Mouse (Mus musculus) cerebellum, adult 2 months (tissue): Measurements from ENCODE around the gene Gm20547. TPM values are rescaled to one million over a fixed set of nuclear protein-coding genes. Genes with fewer than 3 reads are reported as not detected.

Experiments
- DNase-seq, 2 experiments: peaks; one replicate each; pipeline ENCODE4 v3.0.0; 2021
- H3K27ac ChIP-seq: fragments of 200-500 bp; 2 replicates; pipeline ENCODE4 v1.5.1; 2012; ENCODE audit warnings: low read length, control low read depth, inconsistent platforms; ENCODE audit not compliant: insufficient read depth
- H3K27me3 ChIP-seq: fragments of 200-500 bp; 2 replicates; pipeline ENCODE4 v1.6.1; 2012; ENCODE audit warnings: inconsistent platforms, mild to moderate bottlenecking, low read length, moderate library complexity; ENCODE audit not compliant: control insufficient read depth, insufficient read depth
- H3K4me1 ChIP-seq: fragments of 200-500 bp; 2 replicates; pipeline ENCODE4 v1.6.1; 2011; ENCODE audit warnings: low read length; ENCODE audit not compliant: control insufficient read depth, insufficient read depth
- H3K4me3 ChIP-seq: fragments of 200-500 bp; replicated peaks from 2 replicates; pipeline ENCODE3; 2011; ENCODE audit warnings: mild to moderate bottlenecking, low read depth, low read length, control low read depth; ENCODE audit not compliant: insufficient read depth
- CTCF ChIP-seq: fragments of 200-500 bp; IDR thresholded peaks from 2 replicates; pipeline ENCODE4 v1.5.1; 2011; ENCODE audit warnings: low read depth, mild to moderate bottlenecking, control low read depth, low read length, moderate library complexity, borderline replicate concordance; ENCODE audit not compliant: insufficient read depth
- POLR2A ChIP-seq: fragments of 200-500 bp; IDR thresholded peaks from 2 replicates; pipeline ENCODE4 v1.6.1; 2011; ENCODE audit warnings: low read length, control low read depth, borderline replicate concordance; ENCODE audit not compliant: insufficient read depth
- WGBS: fragments of 180-500 bp; shearing (Covaris S2); methylation state at CpG from one replicate; pipeline ENCODE4 v1.1.7; 2018; 5-methylcytosine and 5-hydroxymethylcytosine counted together
- polyA plus RNA-seq: library from polyadenylated mRNA; depleted of rRNA; stranded (reverse); fragments of >200 nt; gene quantifications from 2 replicates; pipeline ENCODE4 v1.2.3, GENCODE M21; 2012

The Gm20547 gene
- polyA plus RNA-seq, 1 experiment = 0.08 TPM

- TF ChIP-seq CTCF = no peak
- no peak for TF ChIP-seq POLR2A
- DNase-seq = no peak
- no peaks in the 10 kb centered on the region for H3K27me3 ChIP-seq
- no peaks in the 10 kb centered on the region for H3K4me1 ChIP-seq
- no peak overlapping the region for H3K27ac ChIP-seq
- H3K4me3 ChIP-seq = no peak overlapping the region
Observed at GRCm38 (mm10) chr17:34881166-34881565, 676 bp downstream of the Gm20547 start.

- TF ChIP-seq CTCF (no peak), POLR2A (no peak)
- Histone ChIP-seq H3K4me1 (no peaks in the 10 kb centered on the region), H3K4me3 (no peak within 1 kb of the TSS), H3K27ac (no peak within 1 kb of the TSS), H3K27me3 (no peaks in the 10 kb centered on the region)
- no peak for DNase-seq
- 62% methylated on average over 11 of the region's 11 CpGs for WGBS
Observed at GRCm38 (mm10) chr17:34879336-34879879, 2.4 kb downstream of the Gm20547 start, which contains the start of gene Zbtb12. Zbtb12 (plus strand) TSS chr17:34879483.

DNA sequence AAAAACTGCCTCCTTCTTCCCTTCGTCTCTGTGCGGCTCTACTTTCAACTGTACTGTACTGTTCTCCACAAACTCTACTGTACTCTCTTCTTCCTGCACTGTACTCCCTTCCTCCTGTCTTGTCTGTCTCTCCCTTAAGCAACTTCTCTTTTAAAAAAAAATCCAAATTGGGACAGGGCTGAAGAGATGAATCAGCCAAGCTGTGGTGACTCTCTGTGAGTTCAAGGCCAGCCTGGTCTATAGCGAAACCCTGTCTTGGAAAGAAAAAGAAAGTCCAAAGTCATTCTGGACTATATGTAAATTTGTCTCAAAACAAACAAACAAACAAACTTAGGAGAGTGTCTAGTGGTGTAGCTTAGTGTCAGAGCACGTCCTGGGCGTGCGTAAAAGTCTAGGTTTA is 7.5 kb downstream of the Gm20547 start:
- Histone ChIP-seq H3K27ac (no peak overlapping the region), H3K4me3 (no peak overlapping the region), H3K4me1 (no peaks in the 10 kb centered on the region), H3K27me3 (no peaks in the 10 kb centered on the region)
- TF ChIP-seq POLR2A (no peak), CTCF (no peak)
- 89% methylated on average over 6 of the region's 6 CpGs for WGBS
- no peak for DNase-seq

DNA sequence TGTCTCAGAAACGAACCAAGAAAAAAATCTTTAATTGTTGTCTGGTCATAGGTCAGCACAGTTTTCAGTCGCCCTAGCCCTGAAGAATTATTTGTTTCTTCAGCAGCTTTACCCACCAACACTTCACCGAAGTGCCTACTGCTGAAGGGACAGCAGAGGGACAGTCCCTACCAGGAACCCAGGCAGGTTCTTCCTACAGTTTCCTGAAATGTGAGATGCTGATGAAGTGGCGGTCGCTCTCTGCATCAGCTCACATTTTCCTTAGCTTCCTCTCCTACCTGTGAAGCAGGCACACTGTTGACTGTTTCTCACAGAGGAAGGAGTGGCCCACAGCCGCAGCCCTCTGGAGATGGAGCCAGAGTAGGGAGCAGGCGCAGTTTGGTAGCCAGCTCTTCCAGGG is 15.9 kb downstream of the Gm20547 start:
- no peaks in the 10 kb centered on the region for H3K27me3 ChIP-seq
- no peak overlapping the region for H3K27ac ChIP-seq
- H3K4me3 ChIP-seq = no peak overlapping the region
- WGBS = 55% methylated on average over 7 of the region's 7 CpGs
- DNase-seq = no peak
- H3K4me1 ChIP-seq = no peaks in the 10 kb centered on the region
- TF ChIP-seq CTCF (no peak), POLR2A (no peak)

- no peaks in the 10 kb centered on the region for H3K4me1 ChIP-seq
- H3K4me3 ChIP-seq = no peak within 1 kb of the TSS
- no peak within 1 kb of the TSS for H3K27ac ChIP-seq
- 59% methylated on average over 8 of the region's 8 CpGs for WGBS
- TF ChIP-seq POLR2A (no peak), CTCF (no peak)
- H3K27me3 ChIP-seq = no peaks in the 10 kb centered on the region
- no peak for DNase-seq
Observed at GRCm38 (mm10) chr17:34862416-34863081, 19.3 kb downstream of the Gm20547 start, which contains the start of gene Cfb. Cfb (minus strand) TSS chr17:34862518.

DNA sequence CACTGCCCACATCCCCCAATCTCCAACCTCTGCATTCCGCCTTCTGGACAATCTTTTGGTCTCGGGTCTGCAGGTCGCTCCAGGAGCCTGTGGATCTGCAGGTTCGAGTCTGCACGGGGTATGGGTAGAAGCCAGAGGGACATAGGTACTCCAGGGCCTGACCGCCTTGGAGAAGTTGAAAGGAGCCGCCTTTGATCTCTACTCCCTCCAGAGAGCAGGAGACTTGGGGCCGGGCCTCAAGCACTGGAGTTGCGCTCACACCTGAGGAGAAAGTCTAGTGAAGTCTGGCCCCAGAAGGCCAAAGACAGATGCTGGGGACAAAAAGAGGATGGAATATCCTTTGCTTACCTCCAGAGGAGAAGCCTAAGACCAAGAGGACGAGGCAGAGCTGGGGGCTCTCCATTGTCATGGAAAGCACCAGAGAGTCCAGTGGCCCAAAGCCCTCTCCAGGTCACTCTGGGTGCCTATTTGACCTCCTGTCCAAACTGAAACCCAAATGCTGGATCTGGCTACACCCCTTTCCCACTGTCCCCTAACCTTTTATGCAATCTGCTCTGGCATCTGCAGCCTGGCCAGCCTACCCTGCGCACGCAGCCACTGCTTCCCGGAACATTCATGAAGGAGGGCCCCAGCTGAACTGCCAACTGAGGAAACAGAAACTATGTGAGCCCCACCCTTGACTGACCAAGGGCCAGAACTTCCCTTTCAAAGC is 20.0 kb downstream of the Gm20547 start:
- TF ChIP-seq CTCF (no peak), POLR2A (no peak)
- DNase-seq = no peak
- 66% methylated on average over 13 of the region's 13 CpGs for WGBS
- Histone ChIP-seq H3K27ac (no peak overlapping the region), H3K4me3 (no peak overlapping the region), H3K27me3 (no peaks in the 10 kb centered on the region), H3K4me1 (no peaks in the 10 kb centered on the region)

GRCm38 (mm10) chr17:34860514-34860913 is 21.3 kb downstream of the Gm20547 start:
- no peak overlapping the region for H3K4me3 ChIP-seq
- no peak for DNase-seq
- H3K4me1 ChIP-seq = no peaks in the 10 kb centered on the region
- 87% methylated on average over 9 of the region's 9 CpGs for WGBS
- H3K27me3 ChIP-seq = no peaks in the 10 kb centered on the region
- H3K27ac ChIP-seq = no peak overlapping the region
- no peak for TF ChIP-seq CTCF
- no peak for TF ChIP-seq POLR2A

GRCm38 (mm10) chr17:34858670-34859069 is 23.2 kb downstream of the Gm20547 start:
- Histone ChIP-seq H3K4me3 (no peak overlapping the region), H3K27ac (no peak overlapping the region), H3K4me1 (no peaks in the 10 kb centered on the region), H3K27me3 (no peaks in the 10 kb centered on the region)
- no peak for TF ChIP-seq CTCF
- TF ChIP-seq POLR2A = no peak
- DNase-seq = no peak
- 80% methylated on average over 4 of the region's 4 CpGs for WGBS
